Mouse (Mus musculus) midbrain, embryonic 14.5 days (tissue): ENCODE data around the gene Cpd. TPM values are rescaled to one million over a fixed set of nuclear protein-coding genes. Genes with fewer than 3 reads are reported as not detected.

ENCODE experiments used
- ATAC-seq: fragments of 200-750 bp; cut with Nextera tagmentation; 2 replicates; pipeline ENCODE4 v1.8.0; 2017; ENCODE audit warnings: moderate number of reproducible peaks, moderate library complexity; ENCODE audit not compliant: low FRiP score, low TSS enrichment
- DNase-seq: peaks from one replicate; pipeline ENCODE4 v3.0.0-alpha.2; 2015
- H3K27ac ChIP-seq: fragments of 300-500 bp; sonication (generic); replicated peaks from 2 replicates; pipeline ENCODE4 v1.5.1; 2014; ENCODE audit warnings: mild to moderate bottlenecking, low read depth, low read length, moderate library complexity
- H3K27me3 ChIP-seq: fragments of 300-500 bp; sonication (generic); 2 replicates; pipeline ENCODE4 v1.6.1; 2014; ENCODE audit warnings: low read length, control low read depth, mixed read lengths; ENCODE audit not compliant: control insufficient read depth, insufficient read depth
- H3K36me3 ChIP-seq: fragments of 300-500 bp; sonication (generic); 2 replicates; pipeline ENCODE4 v1.6.1; 2014; ENCODE audit warnings: low read length, control low read depth; ENCODE audit not compliant: control insufficient read depth, insufficient read depth
- H3K4me1 ChIP-seq: fragments of 300-500 bp; sonication (generic); 2 replicates; pipeline ENCODE4 v1.6.1; 2014; ENCODE audit warnings: mild to moderate bottlenecking, antibody characterized with exemption, low read length, control low read depth; ENCODE audit not compliant: control insufficient read depth, insufficient read depth
- H3K4me2 ChIP-seq: fragments of 300-500 bp; sonication (generic); 2 replicates; pipeline ENCODE4 v1.6.1; 2014; ENCODE audit warnings: mild to moderate bottlenecking, low read length, moderate library complexity
- H3K4me3 ChIP-seq: fragments of 300-500 bp; sonication (generic); replicated peaks from 2 replicates; pipeline ENCODE4 v1.5.1; 2014; ENCODE audit warnings: low read depth, low read length
- H3K9ac ChIP-seq: fragments of 300-500 bp; sonication (generic); replicated peaks from 2 replicates; pipeline ENCODE4 v1.6.1; 2014; ENCODE audit warnings: mild to moderate bottlenecking, low read length, moderate library complexity
- H3K9me3 ChIP-seq: fragments of 300-500 bp; sonication (generic); 2 replicates; pipeline ENCODE4 v1.6.1; 2016; ENCODE audit warnings: low read length, control low read depth, mixed read lengths; ENCODE audit not compliant: control insufficient read depth
- WGBS: fragments of 180-500 bp; shearing (Covaris S2); extraction: QIAGEN DNeasy Blood & Tissue Kit; methylation state at CpG from one replicate; pipeline ENCODE4 v1.1.7; 2014; 5-methylcytosine and 5-hydroxymethylcytosine counted together
- polyA plus RNA-seq: library from polyadenylated mRNA; unstranded; fragments of >200 nt; fragmentation: Nextera tagmentation; extraction: Ambion mirVana; gene quantifications from 2 replicates; pipeline ENCODE4 v1.2.1, GENCODE M21; 2014

Cpd gene
- polyA plus RNA-seq, 1 experiment from 2014 or later, result 11.8 TPM

GRCm38 (mm10) chr11:76854475-76855341, 7.9 kb upstream of the Cpd start:
- Histone ChIP-seq H3K27ac (no peak overlapping the region), H3K9ac (no peak overlapping the region), H3K36me3 (no peaks in the 10 kb centered on the region), H3K4me2 (no peak overlapping the region), H3K9me3 (no peaks in the 10 kb centered on the region), H3K4me1 (no peaks in the 10 kb centered on the region), H3K27me3 (no peaks in the 10 kb centered on the region), H3K4me3 (no peak overlapping the region)
- DNase-seq, result no peak
- ATAC-seq, result no peak
- WGBS, result 51% methylated on average over 17 of the region's 17 CpGs

GRCm38 (mm10) chr11:76851512-76851911, 4.7 kb upstream of the Cpd start:
- 70% methylated on average over 3 of the region's 3 CpGs for WGBS
- ATAC-seq (no peak), DNase-seq (no peak)

GRCm38 (mm10) chr11:76849596-76849995, 2.8 kb upstream of the Cpd start:
- DNase-seq, result no peak
- ATAC-seq, result no peak
- Histone ChIP-seq H3K4me2 (no peak overlapping the region), H3K27me3 (no peaks in the 10 kb centered on the region), H3K9ac (no peak overlapping the region), H3K27ac (no peak overlapping the region), H3K4me3 (no peak overlapping the region), H3K9me3 (no peaks in the 10 kb centered on the region), H3K36me3 (no peaks in the 10 kb centered on the region), H3K4me1 (peaks cover 13% of the 10 kb centered on the region)
- 20% methylated on average over 2 of the region's 2 CpGs for WGBS

More at GRCm38 (mm10) chr11:76851512-76851911, 4.7 kb upstream of the Cpd start:
- H3K4me2 ChIP-seq, result no peak overlapping the region
- no peaks in the 10 kb centered on the region for H3K36me3 ChIP-seq
- H3K4me1 ChIP-seq, result no peaks in the 10 kb centered on the region
- H3K9ac ChIP-seq, result no peak overlapping the region
- no peaks in the 10 kb centered on the region for H3K27me3 ChIP-seq
- H3K27ac ChIP-seq, result no peak overlapping the region
- no peak overlapping the region for H3K4me3 ChIP-seq
- H3K9me3 ChIP-seq, result no peaks in the 10 kb centered on the region

- DNase-seq (no peak), ATAC-seq (no peak)
- Histone ChIP-seq H3K9me3 (no peaks in the 10 kb centered on the region), H3K36me3 (no peaks in the 10 kb centered on the region), H3K4me2 (no peak overlapping the region), H3K4me3 (no peak overlapping the region), H3K9ac (no peak overlapping the region), H3K27ac (no peak overlapping the region), H3K4me1 (peaks cover 24% of the 10 kb centered on the region), H3K27me3 (no peaks in the 10 kb centered on the region)
- 80% methylated on average over 5 of the region's 5 CpGs for WGBS
These were observed 1.3 kb upstream of the Cpd start for GRCm38 (mm10) chr11:76848081-76848480.

- no peak for ATAC-seq
These were observed 536 bp upstream of the Cpd start for GRCm38 (mm10) chr11:76847354-76847753.

GRCm38 (mm10) chr11:76846011-76846877, 574 bp downstream of the Cpd start:
- no peaks in the 10 kb centered on the region for H3K36me3 ChIP-seq
- H3K9me3 ChIP-seq, result no peaks in the 10 kb centered on the region
- ATAC-seq (peak; percentile 73; the same call in 1 of the 2 replicates), DNase-seq (peak; percentile 55)
- under 1% methylated on average over 90 of the region's 90 CpGs for WGBS
- peak overlapping the region; percentile 86 for H3K9ac ChIP-seq
- peak overlapping the region; percentile 96 for H3K4me2 ChIP-seq
- H3K27me3 ChIP-seq, result no peaks in the 10 kb centered on the region
- H3K4me1 ChIP-seq, result peaks cover 33% of the 10 kb centered on the region
- H3K4me3 ChIP-seq, result peak overlapping the region; percentile 88
- H3K27ac ChIP-seq, result peak overlapping the region; percentile 88

More at GRCm38 (mm10) chr11:76847354-76847753, 536 bp upstream of the Cpd start:
- 18% methylated on average over 8 of the region's 8 CpGs for WGBS
- H3K9me3 ChIP-seq, result no peaks in the 10 kb centered on the region
- peak overlapping the region; percentile 96 for H3K4me2 ChIP-seq
- H3K4me3 ChIP-seq, result peak overlapping the region; percentile 88
- H3K9ac ChIP-seq, result peak overlapping the region; percentile 36; the same call in 1 of the 2 replicates
- no peak overlapping the region for H3K27ac ChIP-seq
- no peaks in the 10 kb centered on the region for H3K36me3 ChIP-seq
- H3K27me3 ChIP-seq, result no peaks in the 10 kb centered on the region
- peaks cover 29% of the 10 kb centered on the region for H3K4me1 ChIP-seq
- no peak for DNase-seq

GRCm38 (mm10) chr11:76845275-76845980, 1.4 kb downstream of the Cpd start:
- DNase-seq, result peak; percentile 21
- Histone ChIP-seq H3K9me3 (no peaks in the 10 kb centered on the region), H3K27ac (no peak overlapping the region), H3K4me2 (peak overlapping the region; percentile 96), H3K27me3 (no peaks in the 10 kb centered on the region), H3K9ac (peak overlapping the region; percentile 86), H3K4me3 (peak overlapping the region; percentile 88), H3K4me1 (peaks cover 33% of the 10 kb centered on the region), H3K36me3 (no peaks in the 10 kb centered on the region)
- WGBS, result 36% methylated on average over 15 of the region's 15 CpGs
- ATAC-seq, result no peak

GRCm38 (mm10) chr11:76838573-76838972, 8.2 kb downstream of the Cpd start:
- Histone ChIP-seq H3K36me3 (peaks cover 8% of the 10 kb centered on the region; the same call in 1 of the 2 replicates), H3K4me3 (no peak overlapping the region), H3K4me2 (no peak overlapping the region), H3K27me3 (no peaks in the 10 kb centered on the region), H3K27ac (no peak overlapping the region), H3K9me3 (no peaks in the 10 kb centered on the region), H3K9ac (no peak overlapping the region), H3K4me1 (peaks cover 10% of the 10 kb centered on the region; the same call in 1 of the 2 replicates)
- no peak for ATAC-seq
- WGBS, result 93% methylated on average over 4 of the region's 4 CpGs
- DNase-seq, result no peak
